Mouse (Mus musculus) 3134 (cell line): ENCODE data around the gene Elf5.

Experiments
- DNase-seq: peaks from one replicate; pipeline ENCODE4 v3.0.0-alpha.2; 2011; ENCODE audit warnings: low spot score; ENCODE audit not compliant: insufficient read length; ENCODE audit errors: extremely low read depth

Gene Elf5

GRCm38 (mm10) chr2:103432695-103433275, 21.3 kb downstream of the Elf5 start:
- no peak for DNase-seq

DNA sequence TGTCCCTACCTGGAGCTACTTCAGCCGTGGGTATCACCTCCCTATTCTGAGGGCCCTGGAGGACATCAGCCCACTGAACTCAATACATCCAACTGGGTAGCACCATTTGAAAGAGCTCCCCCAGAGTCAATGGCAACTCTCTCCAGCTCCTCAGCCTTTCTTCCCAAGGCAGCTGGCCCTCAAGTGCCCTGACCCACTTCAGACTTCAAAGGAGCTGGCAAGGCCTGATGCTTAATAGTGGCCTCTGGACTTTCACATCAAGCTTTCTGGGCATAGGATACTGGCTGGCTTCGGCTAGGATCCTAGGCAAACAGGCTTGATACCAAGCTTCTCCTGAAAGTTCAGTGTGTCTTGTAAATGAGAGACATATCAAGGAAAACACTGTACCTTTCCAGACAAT, 23.6 kb downstream of the Elf5 start:
- no peak for DNase-seq

GRCm38 (mm10) chr2:103436534-103436933, 25.0 kb downstream of the Elf5 start:
- no peak for DNase-seq

DNA sequence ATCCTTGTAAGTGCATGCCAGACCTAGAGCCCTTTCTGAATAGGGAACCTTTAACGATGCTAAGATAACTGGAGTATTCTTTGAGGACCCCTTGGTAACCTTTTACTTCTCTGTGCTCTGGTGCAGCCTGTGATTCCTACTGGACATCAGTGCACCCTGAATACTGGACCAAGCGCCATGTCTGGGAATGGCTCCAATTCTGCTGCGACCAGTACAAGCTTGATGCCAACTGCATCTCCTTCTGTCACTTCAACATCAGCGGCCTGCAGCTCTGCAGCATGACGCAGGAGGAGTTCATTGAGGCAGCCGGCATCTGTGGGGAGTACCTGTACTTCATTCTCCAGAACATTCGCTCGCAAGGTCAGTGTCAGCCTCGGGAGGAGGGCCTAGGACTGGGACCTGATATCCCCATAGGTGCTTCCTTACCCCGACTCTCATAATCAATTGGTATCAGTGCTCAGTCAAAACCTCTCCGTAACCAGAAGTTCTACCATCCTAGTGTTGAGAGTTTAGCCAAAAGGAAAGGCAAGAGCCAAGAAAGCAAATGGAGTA, 27.7 kb downstream of the Elf5 start:
- DNase-seq: no peak

DNA sequence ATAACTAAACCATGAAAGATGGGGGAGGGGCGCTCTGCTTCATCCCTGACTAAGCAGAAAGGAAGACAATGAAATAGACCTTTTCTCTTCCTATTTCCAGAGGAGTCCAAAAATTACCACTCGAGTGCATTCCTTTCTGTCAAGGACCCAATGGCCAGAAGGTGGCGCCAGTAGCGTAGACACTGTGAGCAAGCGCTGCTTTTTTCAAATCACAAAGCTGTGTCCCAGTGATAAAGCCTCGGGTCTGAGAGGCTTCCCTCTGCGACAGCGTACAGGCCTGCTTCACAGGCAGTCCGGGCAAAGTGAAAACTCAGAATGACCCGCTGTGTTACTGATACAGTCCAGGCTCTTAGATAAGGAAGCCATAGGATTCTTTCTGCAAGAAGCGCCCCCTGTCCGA, 28.2 kb downstream of the Elf5 start:
- peak; percentile 13 for DNase-seq

- no peak for DNase-seq
These were observed 34.3 kb downstream of the Elf5 start for GRCm38 (mm10) chr2:103445776-103446175.

DNA sequence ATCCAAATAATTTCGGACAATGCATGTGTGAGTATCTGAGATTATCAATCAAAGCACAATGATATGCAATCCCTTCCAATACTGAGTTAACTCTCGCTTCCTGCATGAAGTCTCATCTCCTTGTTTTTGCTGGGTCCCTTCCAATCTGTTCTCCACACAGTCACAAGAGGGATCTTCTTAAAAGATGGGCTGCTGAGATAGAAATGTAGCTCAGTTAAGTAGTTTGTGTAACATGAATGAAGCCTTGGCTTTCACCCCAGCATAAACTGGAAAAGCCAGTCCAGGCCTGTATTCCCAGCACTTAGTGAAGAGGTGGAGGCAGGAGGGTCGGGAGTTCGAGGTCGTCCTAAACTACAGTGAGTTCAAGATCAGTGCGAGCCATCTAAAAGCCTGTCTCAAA, 34.8 kb downstream of the Elf5 start:
- DNase-seq: no peak

- DNase-seq: no peak
These were observed 37.6 kb downstream of the Elf5 start for GRCm38 (mm10) chr2:103448947-103449560.

DNA sequence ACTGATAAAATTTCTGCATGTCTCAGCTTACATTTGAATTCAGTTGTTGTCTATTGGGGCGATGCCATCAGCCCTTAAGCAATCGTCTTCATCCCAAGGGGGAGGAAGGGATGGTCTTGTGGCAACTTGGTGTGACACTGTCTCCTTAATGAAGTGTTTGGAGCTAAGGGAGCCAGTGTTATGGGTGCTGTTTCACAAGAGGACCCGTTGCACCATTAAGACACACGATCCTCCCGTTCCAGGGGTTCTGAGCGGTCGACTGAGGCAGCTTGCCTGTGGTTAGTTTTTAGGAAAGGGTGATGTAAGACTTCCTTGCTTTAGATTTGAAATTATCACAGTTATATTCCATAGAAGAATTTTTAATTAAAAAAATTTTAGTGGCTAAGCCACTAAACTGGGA, 38.3 kb downstream of the Elf5 start:
- no peak for DNase-seq

- no peak for DNase-seq
These were observed 38.8 kb downstream of the Elf5 start for GRCm38 (mm10) chr2:103450267-103450666.

DNA sequence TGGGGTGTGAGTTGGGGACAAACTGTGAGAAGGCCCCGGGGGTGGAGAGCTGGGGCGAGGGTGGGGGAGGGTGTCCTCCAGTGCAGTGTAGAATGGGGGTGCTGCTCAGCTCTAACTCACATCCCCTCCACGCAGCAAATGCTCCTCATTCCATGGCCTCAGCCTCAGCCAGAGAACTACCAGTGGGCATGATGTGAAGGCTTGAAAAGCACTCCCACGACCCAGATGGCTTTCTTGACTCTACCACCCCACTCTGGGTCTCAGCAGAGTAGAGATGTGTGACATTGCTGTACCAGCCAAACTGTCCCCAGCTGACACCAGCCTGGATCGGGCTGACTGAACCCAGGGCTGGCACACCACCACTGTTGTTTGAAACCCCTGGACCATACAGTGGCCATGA, 41.1 kb downstream of the Elf5 start:
- DNase-seq: no peak

DNA sequence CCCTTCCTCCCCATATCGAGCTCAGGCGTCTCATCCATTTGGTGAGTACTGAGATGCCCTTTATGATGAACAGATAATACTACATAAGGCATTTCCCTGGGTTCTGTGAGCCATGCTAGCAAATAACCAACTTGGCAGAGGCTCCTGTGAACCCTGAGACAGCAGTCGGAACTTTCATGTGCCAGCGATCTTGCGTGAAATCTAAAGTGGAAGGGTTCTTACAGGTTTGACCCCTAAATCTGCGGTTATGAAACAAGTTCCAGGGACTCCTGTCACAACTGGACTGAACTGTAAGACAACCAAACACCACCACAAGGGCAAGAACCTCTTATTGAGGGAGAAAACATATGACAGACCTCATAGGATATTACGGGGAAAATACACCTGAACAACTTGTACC, 44.3 kb downstream of the Elf5 start:
- no peak for DNase-seq

DNA sequence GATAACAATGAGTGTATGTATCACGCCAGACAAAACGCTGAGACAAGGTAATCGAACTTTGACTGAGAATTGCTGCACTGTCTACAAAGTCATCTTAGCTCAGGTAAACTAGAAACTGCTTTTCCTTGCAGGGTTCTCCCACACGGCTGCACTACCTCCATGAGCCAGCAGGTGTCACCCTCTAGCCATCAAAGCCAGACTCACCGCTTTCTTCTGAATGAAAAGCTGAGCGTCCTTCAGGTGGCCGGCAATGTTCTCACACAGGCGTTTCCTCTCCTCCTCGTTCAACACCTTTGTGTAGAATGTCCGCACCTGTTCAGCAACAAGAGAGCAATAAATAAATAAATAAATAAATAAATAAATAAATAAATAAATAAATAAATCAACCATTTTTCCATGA, 45.2 kb downstream of the Elf5 start:
- peak; percentile 19 for DNase-seq

GRCm38 (mm10) chr2:103457048-103457447, 45.6 kb downstream of the Elf5 start:
- no peak for DNase-seq

DNA sequence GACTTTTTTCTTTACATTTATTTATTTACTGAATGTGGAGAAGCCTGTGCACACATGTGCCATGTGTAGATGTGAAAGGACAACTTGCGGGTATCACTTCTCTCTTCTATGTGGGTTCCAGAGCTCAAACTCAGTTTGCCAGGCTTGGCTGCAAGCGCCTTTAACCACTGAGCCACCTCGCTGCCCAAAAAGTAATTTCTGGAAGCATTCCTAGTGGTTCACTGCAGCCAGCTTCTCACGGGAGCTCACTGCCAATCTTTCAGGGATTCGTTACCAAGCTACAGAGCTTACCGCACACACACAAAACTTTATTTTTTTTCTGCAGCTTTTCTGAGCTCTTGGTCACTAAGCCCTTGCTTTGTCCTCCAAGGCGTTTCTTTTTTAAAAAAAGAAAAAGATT, 46.1 kb downstream of the Elf5 start:
- no peak for DNase-seq

- no peak for DNase-seq
These were observed 47.6 kb downstream of the Elf5 start for GRCm38 (mm10) chr2:103459069-103459468.

GRCm38 (mm10) chr2:103461210-103461609, 49.7 kb downstream of the Elf5 start:
- DNase-seq: no peak

DNA sequence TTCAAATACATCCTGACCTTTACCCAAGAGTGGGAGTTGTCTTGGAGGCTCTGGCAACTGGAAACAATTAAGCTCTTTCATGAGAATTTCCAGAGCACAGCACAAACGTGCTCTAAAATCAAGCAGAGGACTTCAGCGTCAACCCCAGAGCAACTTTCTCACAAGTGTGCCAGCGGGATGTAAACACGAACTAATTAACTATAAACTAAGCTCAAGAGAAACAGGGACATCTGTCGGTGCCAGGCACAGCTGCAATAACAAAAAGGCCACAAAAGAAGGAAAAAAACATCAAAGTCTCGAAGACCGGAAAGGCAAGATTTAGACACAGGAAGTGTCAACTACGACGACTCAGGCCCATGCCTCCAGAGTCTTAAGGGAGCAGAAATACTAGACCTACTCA, 50.3 kb downstream of the Elf5 start:
- no peak for DNase-seq

GRCm38 (mm10) chr2:103462746-103463145, 51.3 kb downstream of the Elf5 start:
- no peak for DNase-seq

GRCm38 (mm10) chr2:103464524-103464923, 53.0 kb downstream of the Elf5 start:
- DNase-seq: peak; percentile 53

GRCm38 (mm10) chr2:103465429-103465828, 53.9 kb downstream of the Elf5 start:
- no peak for DNase-seq

DNA sequence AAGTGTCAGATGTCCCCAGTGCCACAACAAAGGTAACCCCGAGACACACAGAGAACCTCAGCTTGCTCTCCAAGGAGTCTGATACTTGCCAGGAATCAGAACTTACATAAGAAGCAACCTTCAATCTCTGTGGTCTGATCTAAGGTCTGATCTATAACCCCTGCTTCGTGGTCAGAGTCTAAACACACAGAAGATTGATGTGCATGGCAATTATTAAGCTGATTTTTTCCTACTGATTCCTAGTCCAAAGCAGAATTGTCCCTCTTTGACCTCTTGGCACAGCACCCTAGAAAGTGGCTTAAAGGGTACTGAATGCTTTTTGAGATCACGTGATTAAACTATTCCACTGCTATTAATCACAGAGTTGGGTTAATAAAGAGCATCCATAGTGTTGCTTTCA, 54.8 kb downstream of the Elf5 start:
- DNase-seq: no peak
